Mouse (Mus musculus) hematopoietic stem cell, adult 5-6 weeks (primary cell): ENCODE measurements around the gene Ccnl1. TPM values are rescaled to one million over a fixed set of nuclear protein-coding genes. Genes with fewer than 3 reads are reported as not detected.

Experiments used
- ATAC-seq, 2 experiments: fragments of 125-278 bp in 1 of 2; replicated peaks in 1 of 2; 2 replicates each; pipeline ENCODE4 v1.8.0; 2016 to 2017; ENCODE audit warnings: inconsistent platforms in 2 of 2, mild to moderate bottlenecking in 2 of 2, moderate number of reproducible peaks in 2 of 2, low read depth in 1 of 2, moderate TSS enrichment in 1 of 2; ENCODE audit not compliant: low FRiP score in 2 of 2, poor library complexity in 2 of 2, severe bottlenecking in 2 of 2, insufficient read depth in 1 of 2, low TSS enrichment in 1 of 2
- total RNA-seq: library from RNA; stranded (forward); fragments of 172-1452, 232-1000 nt; gene quantifications from 2 replicates; pipeline ENCODE4 v1.2.3, GENCODE M21; 2017

Gene Ccnl1
- total RNA-seq, 1 experiment from 2014 or later, result 442 TPM

DNA sequence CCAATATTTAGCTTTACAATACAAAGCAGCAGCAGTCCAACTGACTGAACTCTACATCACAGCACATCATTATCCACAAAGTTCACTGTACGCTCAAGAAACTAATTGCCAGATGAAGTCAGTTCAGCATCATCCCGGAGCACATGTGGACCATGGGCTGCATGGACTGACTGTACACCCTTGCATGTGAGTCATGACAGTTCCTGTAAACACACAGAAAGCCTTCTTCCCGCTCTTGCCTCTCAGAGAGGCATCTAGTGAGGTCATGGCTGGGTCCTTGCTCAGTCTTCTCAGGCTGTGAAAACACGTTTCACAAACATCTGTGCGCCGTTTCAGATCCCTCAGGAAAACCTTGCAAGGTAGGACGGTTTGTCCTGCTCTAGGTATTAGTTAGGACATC is 26.5 kb downstream of the Ccnl1 start:
- no peak for ATAC-seq

DNA sequence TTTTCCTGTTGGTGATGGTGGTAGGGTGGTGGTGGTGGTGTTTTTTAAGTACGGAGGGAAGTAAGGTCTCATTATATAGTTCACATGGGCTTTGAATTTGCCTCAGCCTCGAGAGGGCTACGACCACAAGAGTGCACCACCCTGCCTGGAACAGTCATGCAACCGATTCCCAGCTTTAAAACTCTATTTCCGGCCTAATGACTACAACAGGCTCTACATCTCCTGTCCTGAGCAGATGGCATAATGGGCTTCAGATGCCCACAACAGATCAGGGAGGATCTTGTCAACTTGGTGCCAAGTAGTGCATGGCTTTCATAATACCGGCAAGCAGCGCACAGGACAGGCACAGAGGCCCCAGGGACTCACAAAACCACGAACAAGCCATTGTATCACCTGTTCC is 27.4 kb downstream of the Ccnl1 start:
- ATAC-seq, result 0 out of 4 replicates have a peak, but pooled peaks of 1 of the 2 experiments have one; percentile 5

GRCm38 (mm10) chr3:65929821-65930633 is 28.0 kb downstream of the Ccnl1 start:
- ATAC-seq, result peak; percentile 39 to 44

- peak; percentile 87 to 88 for ATAC-seq
Observed at GRCm38 (mm10) chr3:65929304-65929783, 28.7 kb downstream of the Ccnl1 start.

- no peak for ATAC-seq
Observed at GRCm38 (mm10) chr3:65928614-65929272, 29.3 kb downstream of the Ccnl1 start.

GRCm38 (mm10) chr3:65927685-65928084 is 30.4 kb downstream of the Ccnl1 start:
- ATAC-seq, result no peak

DNA sequence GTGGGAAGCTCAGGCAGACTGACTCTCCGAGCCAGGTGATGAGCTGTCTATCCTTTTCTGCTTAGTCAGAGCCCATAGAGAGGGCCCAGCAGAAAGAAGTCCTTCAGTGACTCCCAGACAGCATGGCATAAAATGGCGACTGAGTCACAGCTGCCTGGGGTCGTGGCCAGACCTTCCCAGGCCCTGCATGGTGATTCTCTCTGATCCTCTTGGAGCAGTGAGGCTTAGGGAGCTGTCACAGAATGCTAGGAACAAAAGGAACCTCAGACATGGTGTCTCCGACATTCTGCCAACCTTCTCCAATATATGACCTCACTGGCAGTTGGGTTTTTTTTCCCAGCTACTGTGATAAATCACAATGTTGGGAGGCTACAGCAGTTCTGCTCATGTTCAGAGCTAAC is 30.9 kb downstream of the Ccnl1 start:
- no peak for ATAC-seq

DNA sequence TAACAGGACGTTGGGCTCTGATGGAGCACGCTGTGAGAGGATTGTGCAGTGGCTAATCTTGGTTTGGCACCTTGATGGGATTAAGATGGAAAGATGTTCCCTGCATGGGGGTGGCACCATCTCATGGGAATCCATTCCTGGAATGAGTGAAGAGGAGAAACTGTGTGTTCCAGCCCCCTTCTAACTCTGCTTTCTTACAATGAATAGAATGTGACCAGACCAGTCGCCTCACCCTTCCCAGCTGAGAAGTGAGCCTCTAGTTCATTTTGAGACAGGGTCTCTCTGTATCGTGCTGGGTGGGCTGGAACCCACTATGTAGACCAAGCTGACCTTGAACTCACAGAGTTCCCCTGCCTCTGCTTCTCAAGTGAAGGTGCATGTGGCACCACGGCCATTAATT is 31.6 kb downstream of the Ccnl1 start:
- no peak for ATAC-seq

- no peak for ATAC-seq
Observed at GRCm38 (mm10) chr3:65925058-65925740, 32.9 kb downstream of the Ccnl1 start.

DNA sequence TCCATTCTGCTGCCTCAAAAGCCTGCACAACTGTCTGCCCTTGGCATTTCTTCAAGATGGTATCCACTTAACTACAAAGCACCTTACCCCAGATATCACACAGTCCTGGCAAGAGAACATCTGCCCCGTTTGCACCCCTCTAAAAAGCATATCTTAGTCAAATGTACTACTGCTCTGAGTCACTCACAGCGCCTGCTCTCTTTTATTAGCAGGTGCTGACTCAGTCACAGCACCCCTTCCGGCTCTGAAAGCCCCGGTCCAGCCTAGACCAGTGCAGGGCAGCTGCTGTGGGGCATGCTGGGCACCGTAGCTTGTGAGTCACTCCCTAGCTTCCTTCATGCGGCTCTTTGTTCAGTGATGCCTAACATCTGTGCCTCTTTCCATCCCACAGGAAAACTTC is 35.6 kb downstream of the Ccnl1 start:
- ATAC-seq, result no peak

DNA sequence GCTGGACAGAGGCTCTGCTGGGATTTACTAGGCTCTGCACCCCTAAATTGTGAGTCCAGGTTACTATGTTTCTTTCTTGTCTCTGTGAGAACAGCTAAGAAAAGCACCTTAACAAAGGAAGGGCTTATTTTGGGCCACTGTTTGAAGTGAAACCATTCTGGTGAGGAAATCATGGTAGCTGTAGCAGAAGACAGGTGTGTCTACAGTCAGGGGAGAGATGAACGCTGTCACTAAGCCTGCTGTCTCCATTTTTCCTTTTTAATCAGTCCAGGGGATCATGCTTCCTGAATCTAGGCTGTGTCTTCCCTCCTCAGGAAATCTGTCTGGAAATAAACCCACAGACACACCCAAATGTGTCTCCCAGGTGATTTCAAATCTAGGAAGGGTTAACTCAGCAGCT is 36.4 kb downstream of the Ccnl1 start:
- ATAC-seq, result no peak

- ATAC-seq, result no peak
Observed at GRCm38 (mm10) chr3:65919016-65919415, 39.0 kb downstream of the Ccnl1 start.

- no peak for ATAC-seq
Observed at GRCm38 (mm10) chr3:65912928-65913327, 45.1 kb downstream of the Ccnl1 start.

GRCm38 (mm10) chr3:65912217-65912616 is 45.8 kb downstream of the Ccnl1 start:
- ATAC-seq, result no peak

DNA sequence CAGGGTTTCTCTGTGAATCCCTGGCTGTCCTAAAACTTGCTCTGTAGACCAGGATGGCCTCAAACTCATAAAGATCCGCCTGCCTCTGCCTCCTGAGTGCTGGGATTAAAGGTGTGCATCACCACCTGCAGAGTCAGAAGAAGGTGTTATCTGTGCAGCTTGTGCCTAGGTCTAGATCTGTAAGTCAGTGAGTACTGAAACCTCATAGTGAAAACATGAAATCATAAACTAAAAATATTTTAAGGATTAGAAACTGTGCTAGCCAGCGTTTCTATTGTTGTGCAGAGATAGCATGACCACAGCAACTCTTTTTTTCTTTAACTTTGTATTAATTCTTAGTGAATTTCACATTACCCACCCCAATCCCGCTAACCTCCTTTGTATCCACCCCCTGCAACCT is 46.8 kb downstream of the Ccnl1 start:
- ATAC-seq, result no peak

DNA sequence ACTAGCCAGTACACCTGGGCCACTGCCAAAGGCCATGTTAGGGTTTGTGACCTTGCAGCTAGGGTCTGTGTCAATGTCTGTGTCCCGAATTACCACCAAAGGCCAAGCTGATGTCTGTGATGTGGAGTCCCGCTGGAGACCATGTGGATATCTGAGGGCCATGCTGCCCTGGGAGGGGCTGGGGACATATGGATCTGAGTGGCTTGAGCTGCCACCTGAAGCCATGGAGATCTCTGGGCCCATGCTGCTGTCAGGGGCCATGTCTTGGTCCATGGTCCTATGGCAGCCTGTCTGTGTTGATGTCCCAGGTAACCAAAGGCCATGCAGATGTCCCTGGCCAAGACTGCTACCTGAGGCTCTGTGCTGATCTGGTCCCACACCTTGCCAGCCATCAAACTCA is 48.6 kb downstream of the Ccnl1 start:
- no peak for ATAC-seq

DNA sequence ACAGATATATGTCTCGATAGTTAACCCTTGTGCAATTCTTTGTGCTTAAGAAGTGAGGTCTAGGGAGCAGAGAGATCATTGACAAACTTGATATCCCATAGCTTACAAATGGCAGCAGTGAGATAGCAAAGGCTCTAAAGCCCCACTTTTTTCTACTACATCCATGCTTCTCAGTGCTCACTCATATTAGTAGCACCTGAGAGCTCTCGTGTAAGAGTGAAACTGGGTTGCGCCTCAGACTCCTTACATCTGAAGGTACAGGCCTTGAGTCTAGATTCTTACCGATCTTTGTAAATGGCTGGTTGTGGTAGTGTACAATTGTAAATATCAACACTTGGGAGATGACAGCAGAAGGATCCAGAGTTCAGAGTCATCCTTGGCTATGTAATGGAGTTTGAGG is 50.5 kb downstream of the Ccnl1 start:
- no peak for ATAC-seq
